Mouse (Mus musculus) frontal cortex, adult 2 months (tissue): ENCODE data around the gene Rbm20. TPM values are rescaled to one million over a fixed set of nuclear protein-coding genes. Genes with fewer than 3 reads are reported as not detected.

Experiments used
- DNase-seq, 2 experiments: peaks; one replicate each; pipeline ENCODE4 v3.0.0; 2022; ENCODE audit warnings: low spot score in 1 of 2; ENCODE audit errors: extremely low spot score in 1 of 2
- polyA plus RNA-seq: library from polyadenylated mRNA; depleted of rRNA; stranded (reverse); fragments of >200 nt; gene quantifications from 2 replicates; pipeline ENCODE4 v1.2.3, GENCODE M21; 2012

Rbm20 gene
- polyA plus RNA-seq, 1 experiment, result 6.9 TPM

DNA sequence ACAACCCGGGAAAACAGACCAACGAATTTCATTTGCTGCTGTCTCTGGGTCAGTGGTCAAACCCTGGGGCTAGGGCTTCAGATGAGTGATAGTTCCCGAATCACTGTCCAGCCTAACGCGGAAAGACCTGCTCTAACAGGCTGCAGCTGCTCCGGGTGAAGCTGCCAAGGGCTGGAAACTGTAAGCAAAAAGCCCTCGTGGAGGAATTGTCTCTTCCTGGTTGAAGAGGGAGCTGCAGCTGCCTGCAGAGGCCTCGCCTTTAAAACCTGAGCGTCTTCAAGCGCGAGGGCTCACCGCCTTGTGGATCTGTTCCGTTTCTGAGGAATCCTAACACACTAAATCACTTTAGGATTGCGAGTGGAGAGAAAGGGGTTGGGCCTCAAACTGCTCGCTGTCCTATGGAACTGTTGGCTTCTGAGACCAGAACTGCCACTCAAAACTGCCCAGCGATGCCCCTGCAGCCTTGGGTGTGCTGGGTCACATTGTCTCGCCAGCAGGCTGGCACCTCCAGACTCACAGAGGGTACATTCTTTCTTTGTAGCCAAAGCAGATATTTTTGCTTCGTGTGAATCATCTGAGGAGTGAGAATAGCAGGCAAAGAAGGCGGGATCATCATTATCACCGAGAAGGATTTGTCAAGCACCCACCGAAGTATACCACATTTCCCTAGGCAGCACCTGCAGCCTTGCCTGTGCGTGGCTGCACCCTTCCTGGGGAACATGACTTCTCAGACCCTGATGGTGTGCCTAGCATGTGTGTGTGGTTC is 74.5 kb downstream of the Rbm20 start:
- DNase-seq, result peak in 1 of 2 experiments; percentile 38

DNA sequence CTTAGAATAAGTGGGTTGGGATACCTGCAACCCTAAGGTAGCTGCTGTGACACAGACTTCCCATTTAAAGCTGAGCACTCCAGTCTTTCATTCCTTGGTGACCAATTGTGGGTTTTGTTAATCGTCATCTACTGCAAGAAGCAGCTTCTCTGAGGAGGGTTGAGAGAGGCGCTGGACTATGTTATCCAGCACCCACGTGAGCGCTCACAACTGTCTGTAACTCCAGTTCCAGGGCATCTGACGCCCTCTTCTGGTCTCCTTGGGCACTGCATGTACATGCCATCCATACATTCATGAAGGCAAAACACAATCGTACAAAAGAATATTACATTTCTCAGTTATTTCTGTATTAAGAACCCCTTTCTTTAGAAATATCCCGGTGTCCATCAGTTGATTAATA is 75.9 kb downstream of the Rbm20 start:
- no peak for DNase-seq

DNA sequence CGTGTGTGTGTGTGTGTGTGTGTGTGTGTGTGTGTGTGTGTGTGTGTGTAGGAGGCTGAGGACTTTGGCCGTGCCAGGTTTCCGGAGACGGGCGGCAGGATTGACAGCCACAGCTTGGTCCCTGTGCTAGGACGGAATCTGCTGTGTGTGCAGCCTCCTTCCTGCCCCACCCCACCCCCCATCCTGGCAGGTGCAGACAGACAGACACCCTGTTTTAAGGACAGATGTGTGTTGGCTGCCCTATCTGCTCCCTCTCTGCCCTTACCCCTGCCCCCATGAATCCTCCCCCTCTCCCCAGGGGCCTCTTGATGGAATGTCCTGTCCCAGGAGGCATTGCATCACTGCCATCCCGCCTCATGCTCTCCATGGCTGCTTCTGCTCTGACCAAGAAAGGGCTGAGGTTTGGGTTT is 77.3 kb downstream of the Rbm20 start:
- no peak for DNase-seq

DNA sequence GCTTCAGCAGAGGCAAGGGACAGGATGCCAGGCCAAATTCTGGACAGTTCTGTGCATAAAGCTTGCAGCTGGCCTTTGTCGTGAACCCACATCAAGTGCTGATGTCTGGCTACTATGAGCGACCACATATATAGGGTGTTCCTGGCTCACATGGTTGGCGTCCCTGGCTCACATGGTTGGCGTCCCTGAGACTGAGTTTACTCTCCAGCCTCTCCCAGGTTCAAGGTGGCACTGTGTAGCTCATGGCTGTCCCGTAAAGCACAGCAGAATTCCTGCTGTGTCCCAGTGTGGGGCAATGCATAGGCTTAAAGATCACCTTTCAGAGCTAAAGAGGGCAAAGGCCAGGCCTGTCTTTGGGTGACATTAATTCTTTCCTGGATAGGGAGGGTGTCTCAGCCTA is 78.2 kb downstream of the Rbm20 start:
- DNase-seq, result no peak

DNA sequence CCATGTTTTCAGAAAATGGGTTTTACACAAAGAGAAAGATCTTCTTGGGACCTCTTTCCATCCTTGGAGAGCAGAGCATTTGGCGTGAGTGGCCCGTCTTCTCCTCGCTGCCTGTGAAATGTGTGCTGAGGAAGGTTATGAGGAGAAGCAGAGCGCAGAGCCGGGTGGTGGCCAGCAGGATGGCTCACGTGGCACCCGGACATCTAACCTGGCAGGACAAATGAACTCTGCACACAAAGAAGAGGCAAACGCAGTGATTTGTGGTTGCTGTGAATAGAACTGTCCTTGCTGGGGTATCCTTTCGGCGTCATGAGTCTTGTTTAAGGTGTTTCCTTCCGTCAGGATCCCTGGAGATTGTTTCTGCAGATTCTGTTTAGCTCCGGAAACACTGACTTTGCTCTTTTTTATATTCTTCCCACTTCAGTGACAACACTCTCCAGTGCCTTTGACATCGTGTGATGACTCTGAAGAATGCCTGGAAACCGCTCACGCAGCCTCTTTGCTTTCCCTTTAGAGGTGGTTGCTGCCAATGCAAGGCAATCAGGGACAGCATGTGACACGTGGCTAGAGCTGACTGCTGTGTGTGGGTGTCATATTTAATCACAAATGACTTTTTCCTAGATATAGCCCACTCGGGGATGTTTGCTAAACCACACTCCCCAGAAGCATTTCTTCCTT is 80.5 kb downstream of the Rbm20 start:
- DNase-seq, result peak; percentile 20 to 55

DNA sequence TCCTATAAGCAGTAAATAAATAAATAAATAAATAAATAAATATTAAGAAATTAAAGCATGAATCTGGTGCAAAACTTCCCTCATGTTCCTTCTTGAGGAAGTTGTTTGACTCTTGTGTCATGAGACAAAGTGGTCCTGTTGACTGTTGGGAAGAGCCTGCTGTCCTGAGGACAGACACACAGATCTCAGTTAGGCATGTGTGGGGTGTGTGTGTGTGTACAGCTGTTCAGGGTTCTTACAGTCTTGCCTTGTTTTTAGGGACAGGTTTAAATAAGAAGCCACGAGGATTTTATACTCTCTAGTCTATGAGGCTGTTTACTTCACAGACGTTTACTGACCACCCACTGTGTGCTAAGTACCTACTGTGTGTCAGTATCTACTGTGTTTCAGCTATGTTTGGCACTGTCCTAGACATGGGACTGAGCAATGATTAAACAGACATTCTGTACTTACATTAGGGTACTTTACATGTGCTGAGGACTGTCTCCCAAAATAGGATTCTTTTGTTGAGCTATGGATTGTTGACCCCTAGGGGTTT is 81.8 kb downstream of the Rbm20 start:
- DNase-seq, result no peak

DNA sequence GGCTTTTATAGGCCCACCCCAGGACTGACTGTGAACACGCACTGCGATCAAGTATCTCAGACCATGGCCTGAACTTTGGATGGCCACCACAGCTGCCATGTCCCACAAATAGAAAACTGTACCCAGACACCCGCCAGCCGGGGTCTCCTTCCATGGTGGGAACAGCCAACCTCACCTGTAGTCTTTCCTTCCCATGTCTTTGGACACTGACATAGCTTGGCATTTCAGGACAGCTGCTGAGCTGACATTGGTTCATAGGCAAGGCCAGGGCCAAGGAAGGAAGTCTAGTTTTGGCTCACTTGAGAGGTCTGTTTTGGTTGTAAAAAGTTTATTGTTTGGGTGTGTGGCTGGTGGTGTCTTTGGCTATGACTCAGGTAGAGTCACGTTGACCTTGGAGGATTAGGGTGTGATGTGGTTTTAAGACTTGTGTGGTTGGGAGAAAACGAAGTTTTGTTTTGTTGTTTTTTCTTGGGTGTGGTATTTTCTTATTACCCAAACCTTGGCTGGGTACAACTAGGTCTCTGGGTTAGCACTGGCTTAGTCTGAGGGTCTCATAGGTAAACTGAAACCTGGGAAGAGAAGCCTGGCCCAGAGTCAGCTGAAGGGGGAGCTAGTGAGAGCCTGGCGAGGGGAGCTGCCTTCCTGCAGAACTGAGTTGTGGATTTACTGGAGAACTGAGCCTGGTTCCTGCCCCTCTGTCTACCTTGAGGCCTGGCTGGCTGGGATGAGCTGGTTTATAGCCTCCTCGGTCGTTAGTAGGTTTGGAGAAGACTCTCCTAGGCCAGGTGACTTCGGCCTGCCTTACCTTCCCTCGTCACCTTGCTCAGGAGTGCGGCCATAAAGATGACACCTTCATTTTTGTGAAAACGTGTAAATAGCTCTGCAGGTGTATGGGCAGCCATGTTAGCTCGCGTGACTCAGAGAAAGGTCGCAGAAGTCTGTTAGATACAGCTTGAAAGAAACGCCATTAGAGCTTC is 83.3 kb downstream of the Rbm20 start:
- no peak for DNase-seq

DNA sequence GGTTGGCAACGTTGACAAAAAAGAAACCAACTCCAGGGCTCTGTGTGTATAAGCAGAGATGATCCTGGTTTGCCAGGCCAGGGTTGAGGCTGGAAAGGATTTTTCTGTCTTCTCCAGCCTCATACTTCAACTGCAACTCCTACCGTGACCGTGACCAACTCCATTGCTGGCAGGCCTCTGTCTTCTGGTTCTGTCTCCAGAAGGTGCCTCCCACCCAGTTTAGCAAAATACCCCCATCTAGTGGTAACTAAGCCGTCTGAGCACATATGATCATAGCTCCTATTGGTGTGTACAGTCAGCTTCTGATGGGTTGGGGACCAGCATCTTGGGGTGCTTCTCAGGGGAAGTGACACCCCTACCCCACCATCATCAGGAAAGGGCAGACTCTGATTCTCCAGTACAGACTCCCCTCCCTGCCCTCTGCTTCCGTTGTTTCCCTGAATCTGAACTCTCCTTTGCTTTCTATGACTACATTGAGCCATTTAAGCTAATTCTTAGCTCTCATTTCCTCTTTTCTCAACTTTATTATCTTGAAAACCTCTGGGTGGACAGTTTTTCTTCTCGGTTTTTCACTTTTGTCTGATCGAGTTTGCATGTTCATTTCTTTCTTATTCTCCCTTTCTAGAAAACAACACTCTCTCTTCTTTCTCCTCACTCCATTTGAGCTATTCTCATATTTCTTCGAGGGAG is 85.8 kb downstream of the Rbm20 start:
- DNase-seq, result peak in 1 of 2 experiments; percentile 64

DNA sequence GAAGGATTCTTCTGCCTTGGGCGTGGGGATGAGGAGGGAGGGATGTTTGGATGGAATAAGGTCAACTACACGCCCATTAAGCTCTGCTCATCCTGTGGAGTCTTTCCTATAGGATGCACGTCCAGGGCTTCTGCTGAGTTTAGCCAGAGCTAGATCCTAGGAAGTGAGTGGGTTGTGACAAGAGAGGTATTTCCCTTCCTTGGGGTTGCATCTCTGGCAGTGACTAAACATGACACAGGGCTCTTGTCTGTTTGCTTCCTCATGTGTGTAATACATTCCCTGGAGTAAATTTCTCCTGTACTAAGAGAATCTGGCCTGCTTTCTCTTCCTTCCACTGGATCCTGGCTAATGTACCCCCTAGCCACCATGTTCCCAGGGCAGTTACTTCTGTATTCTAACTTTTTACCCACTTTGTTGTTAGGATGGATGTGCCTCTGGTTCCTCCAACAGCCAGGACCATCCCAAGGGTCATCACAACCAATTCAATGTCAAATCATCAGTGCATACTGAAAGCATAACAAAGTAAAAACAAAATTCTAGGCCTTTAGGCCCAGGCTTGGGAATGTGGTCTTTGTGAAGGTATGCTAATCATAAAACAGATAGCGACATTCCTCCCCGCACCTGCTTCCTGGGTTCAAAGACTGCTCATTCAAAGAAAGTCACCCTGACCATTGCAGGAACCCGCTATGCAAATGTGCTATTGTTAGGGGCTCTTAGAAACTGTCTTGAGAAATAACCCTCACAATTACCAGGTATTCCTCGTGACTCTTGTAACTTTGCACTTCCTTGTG is 87.8 kb downstream of the Rbm20 start:
- no peak for DNase-seq

DNA sequence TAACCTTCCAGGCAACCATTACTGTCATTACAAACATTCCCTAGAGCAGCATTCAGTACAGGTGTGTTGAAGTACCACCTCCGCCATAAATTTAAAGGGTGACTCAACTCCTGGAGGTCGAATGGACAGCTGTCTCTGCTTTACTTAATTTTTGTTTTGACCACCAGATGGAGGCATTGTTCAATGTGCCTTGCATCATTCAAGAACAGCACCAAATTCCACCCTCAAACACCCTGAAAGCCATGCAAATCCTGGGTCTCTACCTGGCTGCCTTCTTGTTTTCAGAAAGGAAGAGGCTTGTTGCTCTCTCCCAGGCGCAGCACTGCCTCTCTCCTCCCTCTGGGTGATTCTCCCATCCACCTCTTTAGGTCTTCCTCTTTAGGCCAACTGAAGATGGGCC is 91.4 kb downstream of the Rbm20 start:
- DNase-seq, result peak in 1 of 2 experiments; percentile 84

DNA sequence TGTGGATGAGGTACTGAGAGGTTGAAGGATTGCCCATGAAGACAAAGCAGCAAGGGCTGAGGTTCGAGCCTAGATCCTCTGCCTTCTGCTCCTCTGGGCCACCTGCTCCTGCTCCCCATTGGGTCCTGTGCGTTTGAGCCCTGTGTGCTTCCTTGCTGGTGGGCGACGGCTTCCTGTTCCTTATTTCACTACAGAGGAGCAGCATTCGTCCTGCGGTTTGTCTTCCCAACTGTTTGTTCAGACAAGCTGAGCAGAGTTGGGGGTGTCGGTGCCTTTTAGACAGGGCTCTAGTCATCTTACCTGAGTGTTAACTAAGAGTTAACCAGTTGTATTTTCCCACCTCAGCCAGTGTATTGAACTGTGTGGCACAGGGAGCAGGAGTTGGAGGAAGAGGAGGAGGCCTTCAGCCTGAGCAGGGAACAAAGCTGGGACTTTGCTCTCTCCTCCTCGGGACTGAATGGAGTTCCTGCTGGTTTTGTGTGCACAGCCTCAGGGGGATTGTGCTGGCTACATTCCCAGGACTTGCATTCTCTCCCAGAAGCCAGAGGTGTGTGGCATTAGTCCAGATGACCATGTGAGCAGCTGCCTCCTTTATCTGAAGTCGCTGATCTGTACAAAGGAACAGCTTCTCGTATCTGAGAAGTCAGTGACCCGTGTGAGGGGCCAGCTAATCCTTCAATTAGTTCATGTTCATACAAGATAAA is 97.0 kb downstream of the Rbm20 start:
- DNase-seq, result no peak

DNA sequence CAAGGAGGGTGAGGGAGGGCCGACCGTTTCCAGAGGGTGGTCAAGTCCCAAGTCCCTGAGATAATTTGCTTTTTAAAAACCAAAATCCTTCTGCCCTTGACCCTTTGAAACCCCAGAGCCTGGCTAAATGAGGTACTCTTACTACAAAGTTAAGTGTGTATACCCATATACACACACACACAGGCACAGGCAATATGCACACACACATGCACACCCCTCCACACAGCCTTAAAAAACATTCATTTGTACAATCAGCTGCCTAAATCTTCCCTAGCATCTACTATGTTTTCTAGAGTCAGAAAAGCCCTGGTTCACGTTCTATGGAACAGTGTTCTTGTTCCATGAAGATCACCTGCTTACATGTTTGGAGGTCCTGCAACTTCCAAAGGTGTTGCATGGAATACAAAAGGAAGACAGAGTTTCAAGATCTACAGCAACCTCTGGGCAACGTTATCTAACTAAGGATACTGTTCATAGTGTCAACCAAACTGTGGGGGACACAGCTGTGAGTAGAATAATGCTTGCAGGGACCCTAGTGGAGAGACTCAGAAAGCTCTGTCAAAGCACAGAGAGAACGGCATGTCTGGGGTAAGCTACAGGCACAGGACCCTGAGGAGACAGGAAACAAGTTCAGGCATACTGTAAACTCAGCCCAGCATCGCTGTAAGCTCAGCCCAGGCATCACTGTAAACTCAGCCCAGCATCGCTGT is 97.7 kb downstream of the Rbm20 start:
- no peak for DNase-seq

DNA sequence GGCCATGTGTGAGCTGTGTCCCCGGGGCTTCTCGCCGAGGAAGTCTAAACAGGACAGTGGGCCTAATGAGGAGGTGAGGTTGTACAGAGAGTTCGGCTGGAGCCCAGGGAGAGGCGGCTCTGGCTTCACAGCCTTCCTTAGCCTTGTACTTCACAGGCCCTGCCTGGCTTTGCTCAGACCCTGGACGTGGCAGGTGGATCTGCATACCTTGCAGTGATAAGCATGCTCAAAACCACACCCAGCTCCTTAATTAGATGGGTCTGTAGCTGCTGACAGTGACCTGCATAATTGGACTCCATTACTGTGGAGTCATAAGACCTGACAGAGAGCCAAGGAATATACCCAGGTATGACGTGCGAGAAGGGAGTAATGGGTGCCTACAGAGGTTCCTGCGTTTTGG is 102.3 kb downstream of the Rbm20 start:
- no peak for DNase-seq

DNA sequence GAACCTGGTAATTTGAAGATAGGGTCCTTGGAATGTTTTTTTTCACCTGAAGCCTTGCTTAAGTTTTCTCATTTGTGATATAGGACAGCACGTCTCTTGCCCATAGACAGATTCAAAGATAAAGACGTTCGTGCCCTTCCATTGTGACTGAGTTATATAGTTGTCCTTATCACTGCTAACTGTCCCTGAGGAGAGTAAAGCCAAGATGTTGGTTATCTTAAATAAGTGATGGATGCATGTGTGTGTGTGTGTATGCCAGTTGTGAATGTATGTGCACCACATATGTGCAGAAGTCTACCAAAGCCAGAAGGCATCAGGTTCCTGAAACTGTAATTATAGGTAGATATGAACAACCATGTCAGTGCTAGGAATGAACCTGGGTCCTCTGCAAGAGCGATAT is 102.7 kb downstream of the Rbm20 start:
- no peak for DNase-seq

DNA sequence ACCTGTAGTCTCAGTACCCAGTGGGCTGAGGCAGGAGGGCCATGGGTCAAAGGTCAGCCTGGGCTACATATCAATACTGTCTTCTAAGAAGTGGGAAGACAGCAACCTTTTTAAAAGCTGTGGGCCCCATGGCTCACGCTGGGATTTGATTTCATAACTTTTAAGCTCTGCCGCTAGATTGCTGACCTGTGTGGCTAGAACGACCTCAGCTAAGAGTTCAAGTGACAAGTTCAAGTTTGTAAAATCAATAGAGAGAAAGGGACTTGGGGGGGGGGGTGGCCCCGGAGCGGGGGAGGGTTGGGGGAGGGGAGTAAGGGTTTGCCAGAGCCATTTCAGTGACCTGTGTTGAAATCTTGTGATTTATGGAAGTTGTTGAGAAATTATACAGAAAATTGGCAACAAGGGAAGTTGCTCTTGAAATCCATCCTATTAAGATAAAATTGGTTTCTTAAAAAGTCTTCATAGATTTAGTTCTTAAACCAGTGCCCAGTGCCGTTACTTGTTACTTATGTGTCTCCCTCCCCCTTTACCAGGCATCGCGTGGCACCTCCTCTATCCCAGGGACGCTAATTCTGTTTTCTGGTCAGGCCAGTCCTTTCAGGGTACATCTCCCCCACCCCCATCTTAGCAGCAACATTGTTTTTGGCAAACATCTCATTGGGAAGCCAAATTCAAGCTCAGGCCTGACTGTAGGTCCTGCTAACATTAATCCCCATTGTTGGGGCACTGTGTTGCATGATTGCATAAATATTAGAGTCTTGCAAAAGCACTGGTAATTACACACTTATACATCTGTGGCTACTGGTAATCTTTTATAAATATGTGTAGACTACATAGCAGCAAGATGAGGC is 103.9 kb downstream of the Rbm20 start:
- no peak for DNase-seq

DNA sequence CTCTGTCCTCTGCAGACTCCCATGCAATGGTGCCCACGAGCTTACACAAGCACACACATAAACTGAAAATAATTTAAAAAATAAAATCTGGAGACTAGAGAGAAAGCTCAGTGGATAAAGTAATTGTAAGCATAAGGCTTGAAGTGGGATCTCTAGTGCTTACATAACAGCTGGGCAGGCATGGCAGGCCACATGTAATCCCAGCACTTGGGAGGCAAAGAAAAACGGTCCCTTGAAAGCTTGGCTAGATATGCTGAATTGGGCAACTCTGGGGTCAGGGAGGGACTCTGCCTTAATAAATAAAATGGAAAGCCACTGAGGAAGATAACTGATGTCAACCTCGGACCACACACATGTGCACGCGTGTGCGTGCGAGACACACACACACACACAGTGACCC is 104.7 kb downstream of the Rbm20 start:
- DNase-seq, result no peak

DNA sequence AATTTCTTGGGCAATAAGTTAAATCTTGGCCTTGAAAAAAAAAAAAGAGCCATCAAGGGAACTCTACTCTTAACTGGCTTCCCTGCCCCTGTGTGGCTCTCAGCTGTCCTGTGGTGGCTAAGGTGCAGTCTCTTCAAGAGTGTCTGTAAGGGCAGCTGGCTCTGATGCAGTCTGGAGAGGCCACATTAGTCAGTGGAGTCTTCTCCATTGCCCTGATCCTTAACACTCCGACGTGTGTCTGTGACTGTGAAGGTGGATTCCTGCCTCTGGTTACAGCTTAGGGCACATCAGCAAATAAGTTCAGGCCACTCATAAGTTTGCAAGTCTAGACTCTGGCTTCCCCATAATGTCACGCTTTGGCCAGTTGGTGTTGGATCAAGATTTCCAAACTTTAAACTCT is 108.2 kb downstream of the Rbm20 start:
- DNase-seq, result no peak
